Mouse (Mus musculus) large intestine, adult 2 months (tissue): ENCODE data around the gene Fundc1. TPM values are rescaled to one million over a fixed set of nuclear protein-coding genes. Genes with fewer than 3 reads are reported as not detected.
"Not testable (repeated sequence)": the region's sequence is repeated elsewhere in the genome, so short reads cannot be mapped to it uniquely, and the experiment has no call there.

ENCODE experiments used
- DNase-seq: peaks from one replicate; pipeline ENCODE4 v3.0.0-alpha.2; 2012; ENCODE audit warnings: low read depth, low spot score
- WGBS: fragments of 180-500 bp; shearing (Covaris S2); methylation state at CpG from one replicate; pipeline ENCODE4 v1.1.7; 2018; 5-methylcytosine and 5-hydroxymethylcytosine counted together
- polyA plus RNA-seq: library from polyadenylated mRNA; depleted of rRNA; stranded (reverse); fragments of >200 nt; gene quantifications from 2 replicates; pipeline ENCODE4 v1.2.3, GENCODE M21; 2012; rRNA removed

Fundc1 gene
- 5.4 and 5.6 TPM in 2 replicates for polyA plus RNA-seq

- 9% methylated on average over 30 of the region's 30 CpGs for whole genome bisulfite sequencing
- DNase-seq: peak; percentile 73
Observed at GRCm38 (mm10) chrX:17571621-17572459, at the start of gene Fundc1. Fundc1 (minus strand) TSS chrX:17572325.

- 77% methylated on average over 1 of the region's 1 CpGs for WGBS
- DNase-seq: no peak
Observed at GRCm38 (mm10) chrX:17611253-17611652, 39.1 kb upstream of the Fundc1 start.

- WGBS: 24% methylated on average over 1 of the region's 1 CpGs
Observed at GRCm38 (mm10) chrX:17608763-17609162, 36.6 kb upstream of the Fundc1 start.

GRCm38 (mm10) chrX:17607668-17608067, 35.5 kb upstream of the Fundc1 start:
- 83% methylated on average over 3 of the region's 3 CpGs for WGBS
- DNase-seq: no peak

More at GRCm38 (mm10) chrX:17608763-17609162, 36.6 kb upstream of the Fundc1 start:
- no peak for DNase-seq

GRCm38 (mm10) chrX:17593331-17593730, 21.2 kb upstream of the Fundc1 start:
- no peak for DNase-seq

- 0% methylated on average over 1 of the region's 1 CpGs for WGBS
- no peak for DNase-seq
Observed at GRCm38 (mm10) chrX:17590745-17591144, 18.6 kb upstream of the Fundc1 start.

- WGBS: 30% methylated on average over 10 of the region's 10 CpGs
- no peak for DNase-seq
Observed at GRCm38 (mm10) chrX:17571271-17571620, 879 bp downstream of the Fundc1 start.

- WGBS: 76% methylated on average over 2 of the region's 2 CpGs
- no peak for DNase-seq
Observed at GRCm38 (mm10) chrX:17568670-17569069, 3.5 kb downstream of the Fundc1 start.

GRCm38 (mm10) chrX:17565743-17566142, 6.4 kb downstream of the Fundc1 start:
- no peak for DNase-seq

DNA sequence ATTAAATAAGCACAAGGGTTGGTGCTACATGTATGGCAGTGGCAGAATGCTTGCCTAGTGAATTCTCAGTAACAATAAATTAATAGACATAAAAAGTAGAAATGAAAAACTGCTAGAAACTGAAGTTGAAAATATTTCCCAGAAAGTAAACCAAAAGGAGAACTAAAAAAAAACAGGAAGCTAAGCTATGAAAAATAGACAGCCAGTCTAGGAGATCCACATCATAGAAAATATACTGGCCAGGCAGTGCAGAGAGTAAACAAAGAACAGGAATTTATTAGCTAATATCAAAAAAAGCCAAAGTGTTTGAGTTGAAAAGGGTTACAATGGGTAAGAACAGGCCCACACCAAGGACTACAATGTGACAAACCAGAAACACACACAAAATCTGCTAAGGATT, 7.4 kb downstream of the Fundc1 start:
- DNase-seq: no peak

DNA sequence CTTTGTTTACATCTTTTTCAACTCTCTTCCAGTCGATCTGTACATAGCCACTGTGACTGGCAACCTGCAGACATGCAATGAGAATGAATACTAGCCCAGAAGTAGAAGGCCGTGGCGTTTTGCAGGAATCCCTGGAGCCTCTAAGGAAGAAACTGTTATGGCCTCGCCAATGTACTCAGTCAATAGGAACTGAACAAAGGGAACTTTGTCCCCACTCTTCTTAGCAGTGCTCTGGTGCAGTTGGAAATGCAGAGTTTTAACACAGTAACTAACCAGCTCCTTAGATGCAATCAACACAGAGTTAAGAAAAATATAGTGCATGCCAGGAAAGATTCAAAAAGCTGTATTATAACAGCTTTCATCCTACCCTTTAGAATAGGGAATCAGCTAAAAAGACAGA, 13.4 kb downstream of the Fundc1 start:
- WGBS: 40% methylated on average over 4 of the region's 4 CpGs
- no peak for DNase-seq

- 77% methylated on average over 4 of the region's 4 CpGs for WGBS
- DNase-seq: no peak
Observed at GRCm38 (mm10) chrX:17554488-17554887, 17.6 kb downstream of the Fundc1 start.

DNA sequence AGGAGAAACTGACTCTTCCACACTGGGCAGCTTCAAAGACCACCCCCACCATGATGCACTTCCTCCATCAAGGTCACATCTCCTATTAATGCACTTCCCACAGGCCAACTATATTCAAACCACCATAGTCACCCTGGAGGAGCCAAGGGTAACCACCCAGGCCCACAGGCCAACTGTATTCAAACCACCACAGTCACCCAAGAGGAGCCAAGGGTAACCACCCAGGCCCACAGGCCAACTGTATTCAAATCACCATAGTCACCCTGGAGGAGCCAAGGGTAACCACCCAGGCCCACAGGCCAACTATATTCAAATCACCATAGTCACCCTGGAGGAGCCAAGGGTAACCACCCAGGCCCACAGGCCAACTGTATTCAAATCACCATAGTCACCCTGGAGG, 20.5 kb downstream of the Fundc1 start:
- not testable (repeated sequence) for DNase-seq

DNA sequence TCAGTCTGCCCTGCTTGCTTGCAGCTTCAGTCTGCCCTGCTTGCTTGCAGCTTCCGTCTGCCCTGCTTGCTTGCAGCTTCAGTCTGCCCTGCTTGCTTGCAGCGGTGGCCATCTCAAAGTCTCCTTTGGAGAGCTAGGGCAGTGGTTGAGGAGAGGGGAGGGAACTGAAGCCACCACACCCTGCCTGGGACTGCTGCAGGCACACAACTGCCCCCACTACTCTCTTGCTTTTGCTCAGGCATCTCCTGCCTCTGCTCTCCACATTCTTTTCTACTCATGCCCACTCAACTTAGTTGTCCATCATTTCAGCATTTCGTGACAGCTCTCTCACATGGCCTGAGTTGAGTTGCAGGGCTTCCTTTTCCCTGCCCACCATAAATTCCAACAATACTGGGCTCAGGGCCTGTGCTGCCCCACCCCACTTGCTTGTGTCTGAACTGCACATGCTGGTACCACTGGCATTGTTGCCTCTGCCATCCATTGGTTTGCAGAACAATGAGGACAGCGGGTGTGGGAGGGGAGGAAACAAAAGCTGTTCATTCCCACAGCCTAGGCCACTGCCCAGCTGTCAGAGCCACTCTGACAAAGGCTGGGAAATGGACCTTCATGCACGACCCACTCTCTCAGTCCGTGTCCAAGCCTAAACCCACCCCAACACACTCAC, 24.9 kb downstream of the Fundc1 start:
- 28% methylated on average over 6 of the region's 6 CpGs for WGBS
- no peak for DNase-seq

DNA sequence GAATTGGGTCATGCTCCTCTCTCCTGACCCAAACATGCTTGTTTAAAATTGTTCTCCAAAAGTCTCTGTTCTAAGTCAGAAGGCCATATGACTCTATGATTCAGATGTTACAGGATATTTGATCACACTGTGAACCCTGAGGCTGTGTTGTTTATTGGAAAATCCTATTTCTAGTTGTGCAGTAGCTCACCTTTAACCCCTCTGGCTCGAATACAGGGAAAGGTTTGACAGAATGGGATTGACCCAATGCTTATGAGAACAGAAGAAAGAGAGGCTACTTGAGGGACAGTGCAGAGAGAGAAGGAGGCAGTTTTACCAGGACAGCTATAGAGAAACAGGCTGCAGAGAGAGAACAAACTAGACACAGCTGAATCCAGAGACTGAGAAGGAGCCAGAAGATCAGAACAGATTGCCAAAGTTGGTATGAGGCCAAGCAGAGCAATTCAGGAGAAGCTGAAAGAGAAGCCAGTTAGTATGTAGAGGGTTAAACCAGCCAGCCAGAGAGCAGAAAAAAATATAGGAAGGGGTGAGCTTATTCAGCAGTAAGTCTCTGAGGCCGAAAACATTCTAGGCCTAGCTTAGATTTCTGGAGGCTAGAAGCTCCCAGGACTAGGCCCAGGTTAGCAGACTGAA, 27.1 kb downstream of the Fundc1 start:
- no peak for DNase-seq
- WGBS: 21% methylated on average over 2 of the region's 2 CpGs

- DNase-seq: no peak
- WGBS: 85% methylated on average over 4 of the region's 4 CpGs
Observed at GRCm38 (mm10) chrX:17537701-17538100, 34.4 kb downstream of the Fundc1 start.

DNA sequence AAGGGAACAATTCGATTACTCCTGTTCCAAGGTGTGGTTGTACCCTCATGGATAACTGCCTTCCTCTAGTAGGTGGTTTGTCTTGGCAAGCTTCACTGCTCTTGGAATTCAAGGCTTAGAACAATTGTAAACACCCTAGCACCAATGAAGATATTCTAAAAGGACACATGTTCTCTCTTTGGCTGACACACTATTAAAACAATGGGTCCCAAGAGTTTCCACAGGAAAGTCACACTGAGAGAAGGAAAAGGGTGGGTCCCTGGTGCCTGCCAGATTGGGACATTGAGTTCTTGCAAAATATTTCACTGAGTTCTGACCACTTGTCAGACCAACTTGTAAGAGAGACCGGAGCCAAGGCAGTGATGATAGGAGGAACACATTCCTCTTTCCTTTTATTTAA, 45.1 kb downstream of the Fundc1 start:
- no peak for DNase-seq
- 58% methylated on average over 2 of the region's 2 CpGs for WGBS

GRCm38 (mm10) chrX:17521221-17521716, 50.9 kb downstream of the Fundc1 start:
- no peak for DNase-seq
- WGBS: 59% methylated on average over 3 of the region's 3 CpGs

- no peak for DNase-seq
Observed at GRCm38 (mm10) chrX:17520086-17520485, 52.0 kb downstream of the Fundc1 start.

- no peak for DNase-seq
- WGBS: 62% methylated on average over 3 of the region's 3 CpGs
Observed at GRCm38 (mm10) chrX:17514012-17514411, 58.1 kb downstream of the Fundc1 start.
